ENCODE assay signal across 7 mouse cellular contexts in genomic region chr3:107356964-107357441, GRCm38 (mm10). TPM values are rescaled to one million over a fixed set of nuclear protein-coding genes. Genes with fewer than 3 reads are reported as not detected.
DNase-seq lines count a peak whose midpoint lies in the region; ATAC-seq lines count a peak whose summit lies in the region.

No protein-coding gene starts in this region.

- peak overlapping the region; percentile 42 for H3K4me2 ChIP-seq in intestine, embryonic 16.5 days (ENCODE audit: low read depth, low read length)
- no peak overlapping the region for H3K4me2 ChIP-seq in midbrain, embryonic 11.5 days

- no peaks in the 10 kb centered on the region for H3K4me1 ChIP-seq in intestine, embryonic 16.5 days (ENCODE audit: control insufficient read depth, insufficient read depth, low read length)
- H3K4me1 ChIP-seq in midbrain, embryonic 11.5 days (ENCODE audit: control insufficient read depth, insufficient read depth, low read length): no peaks in the 10 kb centered on the region

- peak overlapping the region; percentile 24; the same call in 1 of the 2 replicates for H3K4me3 ChIP-seq in intestine, embryonic 16.5 days (ENCODE audit: low read length)
- no peak overlapping the region for H3K4me3 ChIP-seq in midbrain, embryonic 11.5 days (ENCODE audit: low read depth, low read length)

- intact Hi-C loops in gastrocnemius, postnatal 36 days (cut with DNase I): loop anchor here (1.0 to 10.0 kb wide), 2 partner anchors 109 to 122 kb away; partner anchors contain the start of genes A630076J17Rik and Prok1
- intact Hi-C loops in left cerebral cortex, postnatal 36 days (cut with DNase I): loop anchor here (1.0 to 10.0 kb wide), 3 partner anchors 105 to 238 kb away; partner anchors contain the start of genes A630076J17Rik and Alx3

- DNase-seq in adrenal gland, adult (ENCODE audit: inconsistent age in 2 of 2, low spot score in 1 of 2): peak; percentile 83 to 95
- peak; percentile 83 for DNase-seq in embryo, embryonic 10.5 days (ENCODE audit: low spot score)
- peak; percentile 74 to 76 for DNase-seq in gastrocnemius, postnatal 36 days
- DNase-seq in left cerebral cortex, postnatal 36 days (ENCODE audit: low spot score in 2 of 2): peak; percentile 82 to 84
- DNase-seq in midbrain, embryonic 11.5 days (ENCODE audit: low spot score, missing footprints): peak; percentile 94
- peak; percentile 84 for DNase-seq in right cerebral cortex, postnatal 4 days

- H3K9me3 ChIP-seq in intestine, embryonic 16.5 days (ENCODE audit: control insufficient read depth, low read length): no peaks in the 10 kb centered on the region
- H3K9me3 ChIP-seq in midbrain, embryonic 11.5 days (ENCODE audit: control insufficient read depth, low read length): no peaks in the 10 kb centered on the region

- H3K36me3 ChIP-seq in intestine, embryonic 16.5 days (ENCODE audit: control insufficient read depth, insufficient read depth, low read length): no peaks in the 10 kb centered on the region
- no peaks in the 10 kb centered on the region for H3K36me3 ChIP-seq in midbrain, embryonic 11.5 days (ENCODE audit: control insufficient read depth, insufficient read depth, low read length)

- H3K27ac ChIP-seq in intestine, embryonic 16.5 days (ENCODE audit: low read length): no peak overlapping the region
- no peak overlapping the region for H3K27ac ChIP-seq in midbrain, embryonic 11.5 days (ENCODE audit: low read depth, low read length)

- H3K9ac ChIP-seq in intestine, embryonic 16.5 days (ENCODE audit: low read depth, low read length): 0 out of 2 replicates have a peak overlapping the region, but pooled peaks have one; percentile 30
- H3K9ac ChIP-seq in midbrain, embryonic 11.5 days (ENCODE audit: low read length): peak overlapping the region; percentile 17; the same call in 1 of the 2 replicates

- H3K27me3 ChIP-seq in intestine, embryonic 16.5 days (replicated peaks; ENCODE audit: control insufficient read depth, insufficient read depth, low read length): no peaks in the 10 kb centered on the region
- H3K27me3 ChIP-seq in midbrain, embryonic 11.5 days (ENCODE audit: control insufficient read depth, insufficient read depth, low read length): no peaks in the 10 kb centered on the region

- peak; percentile 89 for ATAC-seq in intestine, embryonic 16.5 days
- ATAC-seq in midbrain, embryonic 11.5 days (ENCODE audit: low FRiP score): peak; percentile 95

- 2% methylated on average over 11 of the region's 11 CpGs for WGBS in intestine, embryonic 16.5 days
- WGBS in midbrain, embryonic 11.5 days: under 1% methylated on average over 11 of the region's 11 CpGs

RNA-seq across cellular contexts. Expression of gene Rbm15, which starts 23.5 kb away (rescaled TPM):
- 10 to 100 TPM; 17.0 to 22.1 TPM for total RNA-seq in gastrocnemius, postnatal 36 days (2021)
- 11.1 and 11.5 TPM in 2 replicates for polyA plus RNA-seq in intestine, embryonic 16.5 days (2015; fragmentation: Nextera tagmentation; extraction: Ambion mirVana)
- 10 to 100 TPM; 24.2 to 30.0 TPM for total RNA-seq in left cerebral cortex, postnatal 36 days (2021)
- polyA plus RNA-seq in midbrain, embryonic 11.5 days (2014; fragmentation: Nextera tagmentation; extraction: Ambion mirVana): 19.9 and 20.6 TPM in 2 replicates
